Mouse (Mus musculus) hindbrain, embryonic 15.5 days (tissue): ENCODE measurements around the gene Hcn2. TPM values are rescaled to one million over a fixed set of nuclear protein-coding genes. Genes with fewer than 3 reads are reported as not detected.
A peak's percentile ranks its signal among the peaks of the same experiment; 100 is the strongest.
"Not testable (repeated sequence)": the region's sequence is repeated elsewhere in the genome, so short reads cannot be mapped to it uniquely, and the experiment has no call there.

ENCODE experiments used
- ATAC-seq: fragments of 200-750 bp; cut with Nextera tagmentation; 2 replicates; pipeline ENCODE4 v1.8.0; 2017; ENCODE audit warnings: low read depth, moderate number of reproducible peaks, moderate TSS enrichment; ENCODE audit not compliant: low FRiP score
- H3K27ac ChIP-seq: fragments of 300-500 bp; sonication (generic); replicated peaks from 2 replicates; pipeline ENCODE4 v1.5.1; 2015; ENCODE audit warnings: mild to moderate bottlenecking, inconsistent platforms
- H3K27me3 ChIP-seq: fragments of 300-500 bp; sonication (generic); 2 replicates; pipeline ENCODE4 v1.6.1; 2015; ENCODE audit warnings: control low read depth, inconsistent platforms
- H3K36me3 ChIP-seq: fragments of 300-500 bp; sonication (generic); 2 replicates; pipeline ENCODE4 v1.6.1; 2015; ENCODE audit warnings: control low read depth, inconsistent platforms
- H3K4me1 ChIP-seq: fragments of 300-500 bp; sonication (generic); replicated peaks from 2 replicates; pipeline ENCODE4 v1.6.1; 2015; ENCODE audit warnings: control low read depth, inconsistent platforms
- H3K4me2 ChIP-seq: fragments of 300-500 bp; sonication (generic); 2 replicates; pipeline ENCODE4 v1.6.1; 2015; ENCODE audit warnings: moderate library complexity, mild to moderate bottlenecking, inconsistent platforms
- H3K4me3 ChIP-seq: fragments of 300-500 bp; sonication (generic); 2 replicates; pipeline ENCODE4 v1.5.1; 2015; ENCODE audit warnings: mild to moderate bottlenecking, inconsistent platforms
- H3K9ac ChIP-seq: fragments of 300-500 bp; sonication (generic); 2 replicates; pipeline ENCODE4 v1.6.1; 2015; ENCODE audit warnings: inconsistent platforms
- H3K9me3 ChIP-seq: fragments of 300-500 bp; sonication (generic); 2 replicates; pipeline ENCODE4 v1.6.1; 2016; ENCODE audit warnings: control low read depth, inconsistent platforms
- WGBS: fragments of 180-500 bp; shearing (Covaris S2); methylation state at CpG from one replicate; pipeline ENCODE4 v1.1.7; 2015; 5-methylcytosine and 5-hydroxymethylcytosine counted together
- polyA plus RNA-seq: library from polyadenylated mRNA; unstranded; fragments of >200 nt; fragmentation: Nextera tagmentation; extraction: Ambion mirVana; gene quantifications from 2 replicates; pipeline ENCODE4 v1.2.1, GENCODE M21; 2015

Gene Hcn2
- polyA plus RNA-seq, 1 experiment from 2014 or later, result 2.8 TPM

GRCm38 (mm10) chr10:79693580-79694378, 22.7 kb upstream of the Hcn2 start:
- Histone ChIP-seq H3K36me3 (peaks cover 5% of the 10 kb centered on the region), H3K9ac (no peak overlapping the region), H3K4me3 (no peak overlapping the region), H3K9me3 (no peaks in the 10 kb centered on the region), H3K4me1 (no peaks in the 10 kb centered on the region), H3K27ac (no peak overlapping the region), H3K27me3 (no peaks in the 10 kb centered on the region), H3K4me2 (no peak overlapping the region)
- 77% methylated on average over 12 of the region's 12 CpGs for WGBS
- no peak for ATAC-seq

- H3K4me3 ChIP-seq, result no peak overlapping the region
- H3K4me1 ChIP-seq, result no peaks in the 10 kb centered on the region
- ATAC-seq, result no peak
- H3K27ac ChIP-seq, result no peak overlapping the region
- WGBS, result 63% methylated on average over 6 of the region's 6 CpGs
- no peaks in the 10 kb centered on the region for H3K36me3 ChIP-seq
- H3K9me3 ChIP-seq, result no peaks in the 10 kb centered on the region
- no peak overlapping the region for H3K9ac ChIP-seq
- H3K27me3 ChIP-seq, result no peaks in the 10 kb centered on the region
- H3K4me2 ChIP-seq, result no peak overlapping the region
Observed at GRCm38 (mm10) chr10:79694379-79694655, 22.1 kb upstream of the Hcn2 start.

GRCm38 (mm10) chr10:79695231-79696128, 21.0 kb upstream of the Hcn2 start:
- 63% methylated on average over 13 of the region's 13 CpGs for WGBS
- no peaks in the 10 kb centered on the region for H3K4me1 ChIP-seq
- H3K36me3 ChIP-seq, result no peaks in the 10 kb centered on the region
- no peak overlapping the region for H3K9ac ChIP-seq
- no peak overlapping the region for H3K4me3 ChIP-seq
- no peaks in the 10 kb centered on the region for H3K27me3 ChIP-seq
- no peak; the same call in 1 of the 2 replicates for ATAC-seq
- no peak overlapping the region for H3K4me2 ChIP-seq
- H3K27ac ChIP-seq, result peak overlapping the region; percentile 51; the same call in 1 of the 2 replicates
- no peaks in the 10 kb centered on the region for H3K9me3 ChIP-seq

- no peaks in the 10 kb centered on the region for H3K4me1 ChIP-seq
Observed at GRCm38 (mm10) chr10:79696129-79696651, 20.2 kb upstream of the Hcn2 start.

GRCm38 (mm10) chr10:79697916-79698315, 18.5 kb upstream of the Hcn2 start:
- Histone ChIP-seq H3K4me1 (no peaks in the 10 kb centered on the region), H3K27ac (no peak overlapping the region), H3K4me3 (no peak overlapping the region), H3K9ac (no peak overlapping the region), H3K9me3 (no peaks in the 10 kb centered on the region), H3K27me3 (no peaks in the 10 kb centered on the region), H3K4me2 (no peak overlapping the region), H3K36me3 (no peaks in the 10 kb centered on the region)
- 79% methylated on average over 6 of the region's 6 CpGs for WGBS
- ATAC-seq, result no peak

More at GRCm38 (mm10) chr10:79696129-79696651, 20.2 kb upstream of the Hcn2 start:
- peak overlapping the region; percentile 51; the same call in 1 of the 2 replicates for H3K27ac ChIP-seq
- H3K9ac ChIP-seq, result no peak overlapping the region
- no peaks in the 10 kb centered on the region for H3K27me3 ChIP-seq
- H3K36me3 ChIP-seq, result no peaks in the 10 kb centered on the region
- no peak overlapping the region for H3K4me2 ChIP-seq
- no peak for ATAC-seq
- H3K4me3 ChIP-seq, result no peak overlapping the region
- H3K9me3 ChIP-seq, result no peaks in the 10 kb centered on the region
- 74% methylated on average over 9 of the region's 9 CpGs for WGBS

- Histone ChIP-seq H3K4me3 (no peak overlapping the region), H3K9me3 (no peaks in the 10 kb centered on the region), H3K36me3 (no peaks in the 10 kb centered on the region), H3K9ac (no peak overlapping the region), H3K27ac (peak overlapping the region; percentile 21; the same call in 1 of the 2 replicates), H3K4me2 (no peak overlapping the region), H3K4me1 (no peaks in the 10 kb centered on the region), H3K27me3 (no peaks in the 10 kb centered on the region)
- 94% methylated on average over 6 of the region's 6 CpGs for WGBS
- ATAC-seq, result no peak
Observed at GRCm38 (mm10) chr10:79698459-79698858, 18.0 kb upstream of the Hcn2 start.

GRCm38 (mm10) chr10:79700676-79701075, 15.8 kb upstream of the Hcn2 start:
- no peaks in the 10 kb centered on the region for H3K27me3 ChIP-seq
- no peak overlapping the region for H3K9ac ChIP-seq
- H3K9me3 ChIP-seq, result no peaks in the 10 kb centered on the region
- no peak overlapping the region for H3K4me2 ChIP-seq
- peak overlapping the region; percentile 28; the same call in 1 of the 2 replicates for H3K27ac ChIP-seq
- H3K4me1 ChIP-seq, result peaks cover 10% of the 10 kb centered on the region
- no peaks in the 10 kb centered on the region for H3K36me3 ChIP-seq
- no peak for ATAC-seq
- no peak overlapping the region for H3K4me3 ChIP-seq
- WGBS, result 61% methylated on average over 7 of the region's 7 CpGs

GRCm38 (mm10) chr10:79701443-79702129, 14.8 kb upstream of the Hcn2 start:
- Histone ChIP-seq H3K27me3 (no peaks in the 10 kb centered on the region), H3K36me3 (no peaks in the 10 kb centered on the region), H3K4me2 (no peak overlapping the region), H3K9ac (no peak overlapping the region), H3K27ac (peak overlapping the region; percentile 28; the same call in 1 of the 2 replicates), H3K4me1 (peaks cover 19% of the 10 kb centered on the region), H3K9me3 (no peaks in the 10 kb centered on the region), H3K4me3 (no peak overlapping the region)
- 67% methylated on average over 10 of the region's 10 CpGs for WGBS
- ATAC-seq, result no peak

- not testable (repeated sequence) for H3K36me3 ChIP-seq, H3K4me2 ChIP-seq, ATAC-seq, H3K27me3 ChIP-seq, H3K9me3 ChIP-seq, H3K27ac ChIP-seq, H3K4me3 ChIP-seq, H3K9ac ChIP-seq
- 89% methylated on average over 4 of the region's 4 CpGs for WGBS
- peaks cover 33% of the 10 kb centered on the region for H3K4me1 ChIP-seq
Observed at GRCm38 (mm10) chr10:79702970-79703369, 13.5 kb upstream of the Hcn2 start.

GRCm38 (mm10) chr10:79703541-79703940, 12.9 kb upstream of the Hcn2 start:
- Histone ChIP-seq H3K4me3 (peak overlapping the region; percentile 85), H3K27me3 (no peaks in the 10 kb centered on the region), H3K9ac (0 out of 2 replicates have a peak overlapping the region, but pooled peaks have one; percentile 6), H3K9me3 (no peaks in the 10 kb centered on the region), H3K4me2 (peak overlapping the region; percentile 95), H3K27ac (peak overlapping the region; percentile 87), H3K36me3 (0 out of 2 replicates have a peak, but pooled peaks cover 5% of the 10 kb centered on the region), H3K4me1 (peaks cover 33% of the 10 kb centered on the region)
- ATAC-seq, result no peak
- WGBS, result 77% methylated on average over 10 of the region's 10 CpGs

- Histone ChIP-seq H3K9ac (peak within 1 kb of the TSS; percentile 93), H3K36me3 (peaks cover 5% of the 10 kb centered on the region; the same call in 1 of the 2 replicates), H3K27ac (peak within 1 kb of the TSS; percentile 87), H3K27me3 (no peaks in the 10 kb centered on the region), H3K4me3 (peak within 1 kb of the TSS; percentile 85), H3K4me1 (peaks cover 33% of the 10 kb centered on the region), H3K9me3 (no peaks in the 10 kb centered on the region), H3K4me2 (peak within 1 kb of the TSS; percentile 95)
- peak; percentile 93 for ATAC-seq
- under 1% methylated on average over 65 of the region's 65 CpGs for WGBS
Observed at GRCm38 (mm10) chr10:79704065-79704969, 12.1 kb upstream of the Hcn2 start, which contains the start of gene Bsg. Gene Bsg, plus strand, starts transcription at chr10:79704491.
